Mouse (Mus musculus): ENCODE data around the gene Nol9.

The Nol9 gene

GRCm38 (mm10) chr4:152038985-152039830, at the start of gene Nol9:
Nol9 (plus strand) TSS chr4:152039321.
- DNase-seq (ENCODE audit: low spot score in 2 of 2): peak; percentile 93 to 99

GRCm38 (mm10) chr4:151992091-151992490, 47.0 kb upstream of the Nol9 start:
- DNase-seq (ENCODE audit: low spot score in 2 of 2): no peak

GRCm38 (mm10) chr4:151993035-151993434, 46.1 kb upstream of the Nol9 start:
- DNase-seq (ENCODE audit: low spot score in 2 of 2): no peak

- peak in 1 of 2 experiments; percentile 76 for DNase-seq (ENCODE audit: low spot score in 2 of 2)
Measured at GRCm38 (mm10) chr4:151994228-151995171, 44.6 kb upstream of the Nol9 start.

- DNase-seq (ENCODE audit: low spot score in 2 of 2): peak; percentile 49 to 83
Measured at GRCm38 (mm10) chr4:151995371-151996172, 43.5 kb upstream of the Nol9 start.

- DNase-seq (ENCODE audit: low spot score in 2 of 2): peak; percentile 98 to 99
Measured at GRCm38 (mm10) chr4:151996173-151996950, 42.8 kb upstream of the Nol9 start, which contains the start of gene Phf13. Phf13 (minus strand) TSS chr4:151996258.

- no peak for DNase-seq (ENCODE audit: low spot score in 2 of 2)
Measured at GRCm38 (mm10) chr4:151996951-151997222, 42.2 kb upstream of the Nol9 start.

- DNase-seq (ENCODE audit: low spot score in 2 of 2): no peak
Measured at GRCm38 (mm10) chr4:151997701-151998100, 41.4 kb upstream of the Nol9 start.

GRCm38 (mm10) chr4:151999481-151999880, 39.6 kb upstream of the Nol9 start:
- DNase-seq (ENCODE audit: low spot score in 2 of 2): no peak

- DNase-seq (ENCODE audit: low spot score in 2 of 2): no peak
Measured at GRCm38 (mm10) chr4:152000906-152001305, 38.2 kb upstream of the Nol9 start.

GRCm38 (mm10) chr4:152001335-152001734, 37.8 kb upstream of the Nol9 start:
- no peak for DNase-seq (ENCODE audit: low spot score in 2 of 2)

- no peak for DNase-seq (ENCODE audit: low spot score in 2 of 2)
Measured at GRCm38 (mm10) chr4:152002063-152002462, 37.1 kb upstream of the Nol9 start.

GRCm38 (mm10) chr4:152006137-152006536, 33.0 kb upstream of the Nol9 start:
- DNase-seq (ENCODE audit: low spot score in 2 of 2): no peak

- no peak for DNase-seq (ENCODE audit: low spot score in 2 of 2)
Measured at GRCm38 (mm10) chr4:152006812-152007211, 32.3 kb upstream of the Nol9 start.

- no peak for DNase-seq (ENCODE audit: low spot score in 2 of 2)
Measured at GRCm38 (mm10) chr4:152007481-152008147, 31.5 kb upstream of the Nol9 start.

GRCm38 (mm10) chr4:152008148-152008500, 31.0 kb upstream of the Nol9 start:
- no peak for DNase-seq (ENCODE audit: low spot score in 2 of 2)

- DNase-seq (ENCODE audit: low spot score in 2 of 2): peak; percentile 90 to 94
Measured at GRCm38 (mm10) chr4:152008622-152009075, 30.5 kb upstream of the Nol9 start, which contains the start of gene Klhl21. Klhl21 (plus strand) TSS chr4:152008803.

GRCm38 (mm10) chr4:152009076-152010051, 29.8 kb upstream of the Nol9 start:
- DNase-seq (ENCODE audit: low spot score in 2 of 2): peak; percentile 48 to 78

- DNase-seq (ENCODE audit: low spot score in 2 of 2): peak; percentile 63 to 70
Measured at GRCm38 (mm10) chr4:152010091-152010706, 28.9 kb upstream of the Nol9 start.
